Mouse (Mus musculus): ENCODE measurements around the gene Dcakd. TPM values are rescaled to one million over a fixed set of nuclear protein-coding genes. Genes with fewer than 3 reads are reported as not detected.

Dcakd gene
- polyA plus RNA-seq, 1 experiment from 2014 or later, result 259 TPM

DNA sequence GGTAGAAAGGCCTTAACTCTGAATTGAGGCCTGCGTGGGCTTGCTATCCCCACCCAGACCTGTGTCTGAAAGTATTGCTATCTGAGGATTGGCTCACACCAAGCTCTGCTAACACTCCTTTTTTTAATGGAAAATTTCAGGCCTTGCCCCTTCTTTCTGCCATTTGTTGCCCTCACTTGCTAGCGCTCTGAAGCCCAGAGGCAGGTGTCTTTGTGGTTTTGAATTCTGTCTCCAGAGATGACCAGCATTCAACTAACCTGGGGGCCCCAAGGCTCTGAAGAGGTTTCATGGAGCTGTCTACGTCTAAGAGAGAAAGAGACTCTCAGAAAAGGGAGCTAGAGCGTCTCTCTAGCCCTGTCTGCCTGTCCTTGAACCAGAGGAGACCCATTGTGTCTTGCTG, 40.1 kb upstream of the Dcakd start:
- Histone ChIP-seq H3K4me1 (ENCODE audit: control insufficient read depth, insufficient read depth, low read length) (no peaks in the 10 kb centered on the region), H3K36me3 (ENCODE audit: control insufficient read depth, insufficient read depth, low read length) (peaks cover 31% of the 10 kb centered on the region), H3K9ac (ENCODE audit: low read length) (no peak overlapping the region), H3K27me3 (ENCODE audit: control insufficient read depth, insufficient read depth, low read length) (no peaks in the 10 kb centered on the region), H3K4me2 (no peak overlapping the region), H3K4me3 (ENCODE audit: low read depth, low read length) (no peak overlapping the region), H3K9me3 (ENCODE audit: control insufficient read depth, low read length) (no peaks in the 10 kb centered on the region), H3K27ac (ENCODE audit: low read depth, low read length) (no peak overlapping the region)
- DNase-seq (ENCODE audit: low spot score, missing footprints), result no peak
- ATAC-seq (ENCODE audit: low FRiP score), result no peak
- 92% methylated on average over 4 of the region's 4 CpGs for WGBS

DNA sequence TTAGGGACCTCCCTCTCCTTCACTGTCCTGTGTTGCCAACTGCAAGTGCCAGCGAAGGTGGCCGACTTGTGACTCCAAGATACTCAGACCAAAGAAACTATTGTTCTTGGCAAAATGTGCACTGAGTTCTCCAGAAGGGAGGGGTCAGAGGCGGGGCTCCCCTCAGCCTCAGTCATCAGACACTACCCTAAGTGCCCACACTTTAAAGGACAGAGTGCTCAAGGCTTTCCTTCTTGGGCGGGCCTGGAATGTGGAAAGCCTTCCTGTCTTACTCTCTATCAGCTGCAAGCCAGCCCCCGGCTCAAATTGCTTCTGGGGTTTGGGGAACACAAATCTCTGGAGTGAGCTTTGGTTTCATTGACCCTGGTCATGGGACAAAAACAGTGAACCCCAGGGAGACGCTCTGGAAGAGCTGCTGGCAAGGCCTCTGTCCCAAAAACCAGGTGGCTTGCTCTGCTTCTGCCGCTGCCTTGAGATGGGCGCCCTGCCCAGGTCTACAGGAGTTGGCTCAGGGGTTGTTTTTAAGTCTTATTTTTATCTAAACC, 39.4 kb upstream of the Dcakd start:
- Histone ChIP-seq H3K4me1 (ENCODE audit: control insufficient read depth, insufficient read depth, low read length) (no peaks in the 10 kb centered on the region), H3K27me3 (ENCODE audit: control insufficient read depth, insufficient read depth, low read length) (no peaks in the 10 kb centered on the region), H3K27ac (ENCODE audit: low read depth, low read length) (no peak overlapping the region), H3K9ac (ENCODE audit: low read length) (no peak overlapping the region), H3K9me3 (ENCODE audit: control insufficient read depth, low read length) (no peaks in the 10 kb centered on the region), H3K36me3 (ENCODE audit: control insufficient read depth, insufficient read depth, low read length) (peaks cover 31% of the 10 kb centered on the region), H3K4me3 (ENCODE audit: low read depth, low read length) (no peak overlapping the region), H3K4me2 (no peak overlapping the region)
- no peak for ATAC-seq (ENCODE audit: low FRiP score)
- no peak for DNase-seq (ENCODE audit: low spot score, missing footprints)
- 91% methylated on average over 8 of the region's 8 CpGs for WGBS

DNA sequence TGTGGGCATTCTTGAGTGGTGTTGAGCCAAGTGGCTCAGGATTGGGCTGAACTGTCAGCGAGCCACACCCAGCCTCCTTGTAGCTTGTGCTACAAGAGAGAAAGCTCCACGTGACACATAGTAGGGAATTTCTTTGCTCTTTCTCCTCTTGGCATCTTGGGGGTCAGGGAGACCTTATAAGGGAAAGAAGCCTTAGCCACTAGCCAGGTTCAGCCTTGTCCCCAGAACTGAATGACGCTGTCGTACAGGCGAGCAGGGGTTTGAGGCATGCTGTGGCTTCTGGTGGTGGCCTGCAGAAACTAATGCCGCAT, 38.9 kb upstream of the Dcakd start:
- H3K27ac ChIP-seq (ENCODE audit: low read depth, low read length), result no peak overlapping the region
- H3K4me3 ChIP-seq (ENCODE audit: low read depth, low read length), result no peak overlapping the region
- no peak for DNase-seq (ENCODE audit: low spot score, missing footprints)
- ATAC-seq (ENCODE audit: low FRiP score), result no peak
- H3K9me3 ChIP-seq (ENCODE audit: control insufficient read depth, low read length), result no peaks in the 10 kb centered on the region
- no peaks in the 10 kb centered on the region for H3K27me3 ChIP-seq (ENCODE audit: control insufficient read depth, insufficient read depth, low read length)
- H3K4me2 ChIP-seq, result no peak overlapping the region
- H3K4me1 ChIP-seq (ENCODE audit: control insufficient read depth, insufficient read depth, low read length), result no peaks in the 10 kb centered on the region
- no peak overlapping the region for H3K9ac ChIP-seq (ENCODE audit: low read length)
- WGBS, result 96% methylated on average over 6 of the region's 6 CpGs
- peaks cover 31% of the 10 kb centered on the region for H3K36me3 ChIP-seq (ENCODE audit: control insufficient read depth, insufficient read depth, low read length)

DNA sequence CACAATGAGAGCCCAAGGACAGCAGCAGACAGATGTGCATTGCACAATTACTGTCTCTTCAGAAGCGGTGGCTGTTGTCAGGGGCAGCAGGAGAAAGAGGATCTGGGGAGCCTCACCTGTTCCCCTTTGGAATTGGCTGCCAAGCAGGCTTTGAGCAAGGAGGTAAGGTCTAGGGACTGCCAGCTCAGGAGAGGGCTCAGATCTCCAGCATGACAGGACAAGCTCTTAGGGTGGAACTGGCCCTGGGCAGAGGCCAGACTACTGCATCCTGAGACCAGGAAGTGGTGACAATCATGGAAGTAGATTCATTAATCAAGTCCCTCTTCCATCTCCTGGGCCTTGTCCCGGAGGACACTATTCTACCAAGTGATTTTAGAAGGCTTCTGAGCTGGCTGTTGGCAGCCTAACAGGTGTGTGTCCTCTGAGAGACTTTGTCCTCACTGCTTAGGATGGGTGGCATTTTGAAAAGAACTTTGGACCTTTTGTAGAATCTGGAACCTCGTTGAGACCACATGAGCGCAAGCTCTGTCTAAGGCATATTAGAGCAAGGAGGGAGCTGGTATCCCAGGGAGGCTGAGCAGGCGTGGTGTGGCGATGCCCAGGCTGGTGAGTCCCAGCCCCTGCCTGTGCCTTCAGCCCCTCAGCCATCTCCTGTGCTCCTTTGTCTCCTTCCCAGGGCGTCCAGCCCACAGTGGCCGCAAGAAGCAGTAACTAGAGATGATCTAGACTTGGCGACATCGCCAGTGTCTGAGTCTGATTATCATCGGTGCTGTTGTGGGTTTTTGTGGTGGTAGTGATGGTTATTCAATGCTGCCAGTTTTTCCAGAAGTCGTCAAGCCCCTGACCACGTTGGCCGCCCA, 38.3 kb upstream of the Dcakd start:
- 97% methylated on average over 14 of the region's 14 CpGs for WGBS
- H3K27me3 ChIP-seq (ENCODE audit: control insufficient read depth, insufficient read depth, low read length), result no peaks in the 10 kb centered on the region
- no peaks in the 10 kb centered on the region for H3K4me1 ChIP-seq (ENCODE audit: control insufficient read depth, insufficient read depth, low read length)
- no peak for DNase-seq (ENCODE audit: low spot score, missing footprints)
- no peak overlapping the region for H3K4me2 ChIP-seq
- H3K9me3 ChIP-seq (ENCODE audit: control insufficient read depth, low read length), result no peaks in the 10 kb centered on the region
- no peak overlapping the region for H3K9ac ChIP-seq (ENCODE audit: low read length)
- H3K4me3 ChIP-seq (ENCODE audit: low read depth, low read length), result no peak overlapping the region
- peaks cover 31% of the 10 kb centered on the region for H3K36me3 ChIP-seq (ENCODE audit: control insufficient read depth, insufficient read depth, low read length)
- H3K27ac ChIP-seq (ENCODE audit: low read depth, low read length), result no peak overlapping the region
- no peak for ATAC-seq (ENCODE audit: low FRiP score)

DNA sequence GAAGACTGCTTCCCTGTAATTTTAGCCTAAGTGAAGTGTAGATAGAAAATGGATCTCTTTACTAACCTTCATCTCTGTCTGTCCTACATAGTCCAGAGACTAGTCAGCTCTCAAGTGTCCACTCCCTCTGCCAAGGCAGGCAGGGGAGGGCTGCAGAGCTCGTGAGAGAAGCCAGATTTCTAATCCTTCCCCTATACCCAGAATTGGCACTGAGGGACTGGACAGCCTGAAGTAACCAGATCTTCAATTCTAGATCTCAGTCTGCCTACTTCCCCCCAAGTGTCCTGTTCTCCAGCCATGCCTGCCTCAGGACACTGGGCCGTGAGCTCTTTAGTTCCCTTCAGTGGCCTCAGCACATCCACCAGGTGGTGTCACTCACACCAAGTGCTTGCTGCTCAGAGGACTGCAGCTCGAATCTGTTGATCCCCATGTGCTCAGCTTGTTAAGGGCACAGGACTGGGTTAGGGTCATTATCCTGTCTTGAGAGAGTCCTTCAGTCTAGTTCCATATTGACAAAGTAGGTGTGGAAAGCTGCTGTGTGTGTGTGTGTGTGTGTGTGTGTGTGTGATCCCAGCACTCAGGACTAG, 30.5 kb upstream of the Dcakd start:
- ATAC-seq (ENCODE audit: low FRiP score) (no peak), DNase-seq (ENCODE audit: low spot score, missing footprints) (no peak)
- no peaks in the 10 kb centered on the region for H3K9me3 ChIP-seq (ENCODE audit: control insufficient read depth, low read length)
- H3K4me1 ChIP-seq (ENCODE audit: control insufficient read depth, insufficient read depth, low read length), result no peaks in the 10 kb centered on the region
- no peak overlapping the region for H3K9ac ChIP-seq (ENCODE audit: low read length)
- H3K4me3 ChIP-seq (ENCODE audit: low read depth, low read length), result no peak overlapping the region
- no peak overlapping the region for H3K27ac ChIP-seq (ENCODE audit: low read depth, low read length)
- peaks cover 20% of the 10 kb centered on the region for H3K36me3 ChIP-seq (ENCODE audit: control insufficient read depth, insufficient read depth, low read length)
- H3K4me2 ChIP-seq, result no peak overlapping the region
- no peaks in the 10 kb centered on the region for H3K27me3 ChIP-seq (ENCODE audit: control insufficient read depth, insufficient read depth, low read length)
- 79% methylated on average over 3 of the region's 3 CpGs for WGBS

DNA sequence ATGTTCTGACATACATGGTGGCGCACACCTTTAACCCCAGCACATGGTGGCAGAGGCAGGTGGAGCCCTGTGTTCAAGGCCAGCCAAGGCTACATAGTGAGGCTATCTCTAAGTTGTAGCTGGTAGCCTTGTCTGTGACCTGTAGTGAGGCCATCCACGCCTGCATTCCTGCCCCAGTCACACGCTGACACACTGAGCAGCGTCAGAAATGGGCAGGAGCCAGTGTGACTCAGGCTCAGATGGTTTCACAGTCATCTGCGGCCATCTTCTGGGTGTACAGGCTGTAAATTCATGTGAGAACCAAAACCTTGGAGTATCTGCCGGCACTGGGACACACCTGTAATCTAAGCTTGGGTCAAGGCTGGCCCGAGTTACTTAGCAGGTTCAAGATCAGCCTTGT, 28.5 kb upstream of the Dcakd start:
- H3K4me2 ChIP-seq, result no peak overlapping the region
- no peaks in the 10 kb centered on the region for H3K9me3 ChIP-seq (ENCODE audit: control insufficient read depth, low read length)
- no peaks in the 10 kb centered on the region for H3K4me1 ChIP-seq (ENCODE audit: control insufficient read depth, insufficient read depth, low read length)
- ATAC-seq (ENCODE audit: low FRiP score) (no peak), DNase-seq (ENCODE audit: low spot score, missing footprints) (no peak)
- peaks cover 24% of the 10 kb centered on the region for H3K36me3 ChIP-seq (ENCODE audit: control insufficient read depth, insufficient read depth, low read length)
- H3K4me3 ChIP-seq (ENCODE audit: low read depth, low read length), result no peak overlapping the region
- no peaks in the 10 kb centered on the region for H3K27me3 ChIP-seq (ENCODE audit: control insufficient read depth, insufficient read depth, low read length)
- WGBS, result 95% methylated on average over 7 of the region's 7 CpGs
- H3K27ac ChIP-seq (ENCODE audit: low read depth, low read length), result no peak overlapping the region
- no peak overlapping the region for H3K9ac ChIP-seq (ENCODE audit: low read length)

DNA sequence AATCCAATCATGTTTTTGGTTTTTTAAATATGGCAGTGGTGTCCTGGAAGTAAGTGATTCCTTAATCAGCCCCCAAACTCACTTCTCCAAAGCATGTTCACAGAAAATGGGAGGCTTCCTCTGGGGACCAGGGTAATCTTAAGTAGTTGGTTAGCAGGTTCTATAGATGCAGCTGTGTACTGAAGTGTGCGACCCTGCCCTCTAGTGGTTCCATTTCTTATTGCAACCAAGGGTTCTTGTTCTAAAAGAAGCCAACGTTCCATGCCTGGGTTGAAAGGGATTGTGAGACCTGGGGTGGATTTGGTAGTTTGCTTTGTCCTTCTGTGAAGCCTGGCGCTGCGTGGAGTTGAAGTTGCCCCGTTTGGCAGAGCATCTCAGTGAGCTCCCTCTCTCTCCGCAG, 26.7 kb upstream of the Dcakd start:
- Histone ChIP-seq H3K4me1 (ENCODE audit: control insufficient read depth, insufficient read depth, low read length) (no peaks in the 10 kb centered on the region), H3K27me3 (ENCODE audit: control insufficient read depth, insufficient read depth, low read length) (no peaks in the 10 kb centered on the region), H3K9ac (ENCODE audit: low read length) (no peak overlapping the region), H3K27ac (ENCODE audit: low read depth, low read length) (no peak overlapping the region), H3K9me3 (ENCODE audit: control insufficient read depth, low read length) (no peaks in the 10 kb centered on the region), H3K4me2 (no peak overlapping the region), H3K4me3 (ENCODE audit: low read depth, low read length) (no peak overlapping the region), H3K36me3 (ENCODE audit: control insufficient read depth, insufficient read depth, low read length) (peaks cover 18% of the 10 kb centered on the region)
- ATAC-seq (ENCODE audit: low FRiP score) (no peak), DNase-seq (ENCODE audit: low spot score, missing footprints) (peak; percentile 98)
- WGBS, result 48% methylated on average over 6 of the region's 6 CpGs

DNA sequence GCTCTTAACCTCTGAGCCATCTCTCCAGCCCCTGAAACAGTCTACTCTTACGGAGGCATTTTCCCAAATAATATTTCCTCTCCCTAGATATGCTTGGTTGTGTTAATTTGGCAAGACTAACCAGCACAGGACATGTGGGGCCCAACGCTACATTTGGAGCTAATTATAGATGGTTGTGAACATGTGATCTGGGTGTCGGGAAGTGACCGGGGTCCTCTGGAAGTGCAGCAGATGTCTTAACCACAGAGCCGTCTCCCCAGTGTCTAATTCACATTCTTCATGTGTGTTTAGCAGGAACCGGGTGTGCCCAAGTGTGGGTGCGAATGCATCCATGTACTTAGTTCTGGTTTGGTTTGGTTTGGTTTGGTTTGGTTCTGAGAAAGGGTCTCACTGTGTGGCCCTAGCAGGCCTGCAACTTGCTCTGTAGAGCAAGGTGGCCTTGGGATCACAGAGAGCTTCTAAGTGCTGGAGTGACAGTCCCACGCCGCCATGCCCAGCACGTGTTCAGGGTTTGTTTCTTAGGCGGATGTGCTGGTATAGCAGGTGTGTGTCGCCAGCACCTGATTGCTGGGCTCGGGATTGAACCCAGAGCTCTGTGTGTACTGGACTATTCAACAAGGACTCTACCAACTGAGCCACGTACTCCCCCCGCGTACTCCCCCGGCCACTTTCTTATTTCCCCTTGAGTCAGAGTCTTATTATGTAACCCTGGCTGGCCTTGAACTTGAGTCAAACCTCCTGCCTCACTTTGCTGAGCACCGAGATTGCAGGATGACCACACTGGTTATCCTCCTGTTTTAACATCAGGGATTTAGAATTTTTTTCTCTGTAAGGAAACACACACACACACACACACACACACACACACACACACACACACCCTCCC, 25.3 kb upstream of the Dcakd start:
- no peak overlapping the region for H3K9ac ChIP-seq (ENCODE audit: low read length)
- H3K27me3 ChIP-seq (ENCODE audit: control insufficient read depth, insufficient read depth, low read length), result no peaks in the 10 kb centered on the region
- no peak overlapping the region for H3K4me2 ChIP-seq
- DNase-seq (ENCODE audit: low spot score, missing footprints) (no peak), ATAC-seq (ENCODE audit: low FRiP score) (no peak)
- H3K9me3 ChIP-seq (ENCODE audit: control insufficient read depth, low read length), result no peaks in the 10 kb centered on the region
- WGBS, result 93% methylated on average over 18 of the region's 18 CpGs
- no peak overlapping the region for H3K4me3 ChIP-seq (ENCODE audit: low read depth, low read length)
- H3K4me1 ChIP-seq (ENCODE audit: control insufficient read depth, insufficient read depth, low read length), result no peaks in the 10 kb centered on the region
- no peak overlapping the region for H3K27ac ChIP-seq (ENCODE audit: low read depth, low read length)
- H3K36me3 ChIP-seq (ENCODE audit: control insufficient read depth, insufficient read depth, low read length), result peaks cover 16% of the 10 kb centered on the region

DNA sequence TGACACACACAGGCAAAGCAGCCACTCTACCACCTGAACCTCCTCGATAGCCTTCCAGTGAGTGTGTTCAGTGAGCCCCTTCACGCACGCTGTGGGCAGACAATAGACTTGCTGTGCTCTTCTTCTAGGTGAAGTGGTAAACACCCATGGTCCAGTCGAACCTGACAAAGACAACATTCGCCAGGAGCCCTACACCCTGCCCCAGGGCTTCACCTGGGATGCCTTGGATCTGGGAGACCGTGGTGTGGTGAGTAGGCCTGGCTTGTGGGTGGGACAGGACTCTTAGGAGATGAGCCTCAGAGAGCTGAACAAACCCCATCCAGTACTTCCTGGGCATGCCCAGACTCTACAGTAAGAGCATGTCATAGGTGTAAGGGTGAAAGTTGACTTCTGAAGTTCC, 23.9 kb upstream of the Dcakd start:
- H3K9me3 ChIP-seq (ENCODE audit: control insufficient read depth, low read length), result no peaks in the 10 kb centered on the region
- H3K4me3 ChIP-seq (ENCODE audit: low read depth, low read length), result no peak overlapping the region
- peaks cover 11% of the 10 kb centered on the region for H3K36me3 ChIP-seq (ENCODE audit: control insufficient read depth, insufficient read depth, low read length)
- no peaks in the 10 kb centered on the region for H3K4me1 ChIP-seq (ENCODE audit: control insufficient read depth, insufficient read depth, low read length)
- WGBS, result 93% methylated on average over 6 of the region's 6 CpGs
- DNase-seq (ENCODE audit: low spot score, missing footprints) (no peak), ATAC-seq (ENCODE audit: low FRiP score) (no peak)
- no peak overlapping the region for H3K4me2 ChIP-seq
- H3K27me3 ChIP-seq (ENCODE audit: control insufficient read depth, insufficient read depth, low read length), result no peaks in the 10 kb centered on the region
- H3K9ac ChIP-seq (ENCODE audit: low read length), result no peak overlapping the region
- no peak overlapping the region for H3K27ac ChIP-seq (ENCODE audit: low read depth, low read length)
